Mouse (Mus musculus): ENCODE data around the gene Hist1h2bg. TPM values are rescaled to one million over a fixed set of nuclear protein-coding genes. Genes with fewer than 3 reads are reported as not detected.

Hist1h2bg gene
- polyA plus RNA-seq, 1 experiment, result 68.0 TPM

DNA sequence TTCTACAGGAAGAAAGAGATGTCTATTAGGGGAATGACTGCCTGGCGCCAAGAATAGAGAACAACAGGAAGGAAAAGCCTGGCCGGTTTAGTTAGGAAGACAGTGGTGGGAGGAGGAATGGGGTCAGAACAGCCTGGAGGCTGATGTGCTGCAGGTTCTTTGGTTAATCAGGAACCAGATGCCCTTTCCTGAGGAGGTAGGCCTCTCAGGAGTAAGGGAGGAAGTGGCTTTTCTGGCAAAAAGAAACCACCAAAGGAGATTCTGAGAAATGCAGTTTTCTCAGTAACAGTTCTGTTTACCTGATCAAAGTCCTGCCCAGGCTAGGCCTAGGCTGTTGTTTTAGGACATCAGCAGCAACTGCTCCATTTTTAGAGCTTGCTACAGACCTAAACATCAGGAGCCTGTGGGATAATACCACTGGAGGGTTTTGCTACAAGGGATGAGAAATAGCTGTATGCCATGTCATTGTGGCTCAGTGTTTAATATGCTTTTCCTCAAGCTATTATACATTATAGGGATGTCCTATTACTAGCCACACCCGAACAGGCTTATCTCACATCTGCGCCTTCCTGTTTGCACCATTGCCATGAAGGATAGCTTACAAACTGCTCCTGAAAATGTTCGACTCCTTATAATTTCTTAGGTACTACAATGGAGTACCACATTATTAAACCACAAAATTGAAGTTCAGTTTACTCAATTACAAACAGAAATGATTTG lies 22.0 kb downstream of the Hist1h2bg start:
- TF ChIP-seq POLR2A (IDR thresholded peaks at IDR 0.05; ENCODE audit: borderline replicate concordance, extremely low read depth, insufficient read depth, insufficient read length, poor library complexity, severe bottlenecking) (no peak), CTCF (IDR thresholded peaks at IDR 0.05; ENCODE audit: borderline replicate concordance, extremely low read depth, insufficient read depth, insufficient read length) (no peak)
- DNase-seq (ENCODE audit: low read depth), result no peak

- DNase-seq (ENCODE audit: low read depth), result no peak
- TF ChIP-seq POLR2A (IDR thresholded peaks at IDR 0.05; ENCODE audit: borderline replicate concordance, extremely low read depth, insufficient read depth, insufficient read length, poor library complexity, severe bottlenecking), result no peak
- TF ChIP-seq CTCF (IDR thresholded peaks at IDR 0.05; ENCODE audit: borderline replicate concordance, extremely low read depth, insufficient read depth, insufficient read length), result no peak
These were observed 24.0 kb downstream of the Hist1h2bg start for GRCm38 (mm10) chr13:23595185-23595584.

- no peak for TF ChIP-seq CTCF (IDR thresholded peaks at IDR 0.05; ENCODE audit: borderline replicate concordance, extremely low read depth, insufficient read depth, insufficient read length)
- TF ChIP-seq POLR2A (IDR thresholded peaks at IDR 0.05; ENCODE audit: borderline replicate concordance, extremely low read depth, insufficient read depth, insufficient read length, poor library complexity, severe bottlenecking), result no peak
- DNase-seq (ENCODE audit: low read depth), result no peak
These were observed 24.6 kb downstream of the Hist1h2bg start for GRCm38 (mm10) chr13:23595622-23596372.

DNA sequence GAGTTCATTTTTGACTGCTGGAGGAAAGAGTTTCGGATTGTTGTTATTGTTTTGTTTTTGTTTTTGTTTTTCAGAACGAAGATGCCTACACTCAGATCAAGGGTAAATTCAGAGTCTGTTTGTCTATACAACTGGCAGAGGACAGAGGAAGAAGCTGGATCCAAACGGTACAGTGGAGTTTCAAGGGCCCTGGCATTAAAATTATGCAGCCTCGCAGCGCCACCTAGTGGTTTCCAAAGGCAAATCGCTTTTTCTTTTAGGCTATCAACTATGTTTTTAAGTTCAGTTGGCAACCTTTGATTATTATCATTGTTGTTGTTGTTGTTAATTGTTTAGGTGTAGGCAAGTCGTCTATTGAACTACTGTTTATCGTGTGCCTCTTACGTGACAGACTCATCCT lies 26.8 kb downstream of the Hist1h2bg start:
- DNase-seq (ENCODE audit: low read depth), result peak; percentile 88
- TF ChIP-seq POLR2A (IDR thresholded peaks at IDR 0.05; ENCODE audit: borderline replicate concordance, extremely low read depth, insufficient read depth, insufficient read length, poor library complexity, severe bottlenecking) (no peak), CTCF (IDR thresholded peaks at IDR 0.05; ENCODE audit: borderline replicate concordance, extremely low read depth, insufficient read depth, insufficient read length) (peak; percentile 84)

GRCm38 (mm10) chr13:23603182-23603699 lies 32.0 kb downstream of the Hist1h2bg start:
- DNase-seq (ENCODE audit: low read depth), result no peak
- TF ChIP-seq CTCF (IDR thresholded peaks at IDR 0.05; ENCODE audit: borderline replicate concordance, extremely low read depth, insufficient read depth, insufficient read length) (no peak), POLR2A (IDR thresholded peaks at IDR 0.05; ENCODE audit: borderline replicate concordance, extremely low read depth, insufficient read depth, insufficient read length, poor library complexity, severe bottlenecking) (no peak)

GRCm38 (mm10) chr13:23604452-23604851 lies 33.3 kb downstream of the Hist1h2bg start:
- TF ChIP-seq CTCF (IDR thresholded peaks at IDR 0.05; ENCODE audit: borderline replicate concordance, extremely low read depth, insufficient read depth, insufficient read length), result no peak
- no peak for TF ChIP-seq POLR2A (IDR thresholded peaks at IDR 0.05; ENCODE audit: borderline replicate concordance, extremely low read depth, insufficient read depth, insufficient read length, poor library complexity, severe bottlenecking)
- no peak for DNase-seq (ENCODE audit: low read depth)

DNA sequence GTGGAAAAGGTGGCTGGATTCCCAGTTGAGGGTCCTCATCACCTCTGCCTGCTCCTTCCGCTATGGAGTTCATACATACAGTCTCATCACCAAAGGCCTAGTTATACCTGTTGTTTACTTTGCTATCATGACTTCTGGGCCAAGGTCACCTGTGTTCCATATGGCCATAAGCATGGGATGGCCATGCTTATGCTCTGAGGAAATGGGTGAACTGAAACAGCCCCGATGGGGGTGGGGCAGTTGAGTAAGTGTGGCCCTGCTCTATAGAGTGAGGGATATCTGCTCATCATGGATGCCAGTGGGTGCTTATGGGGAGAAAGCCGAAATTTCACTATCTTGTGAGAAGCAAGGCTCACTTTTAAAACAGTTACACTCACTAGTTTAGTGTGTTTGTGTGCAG lies 33.9 kb downstream of the Hist1h2bg start:
- DNase-seq (ENCODE audit: low read depth), result no peak
- TF ChIP-seq POLR2A (IDR thresholded peaks at IDR 0.05; ENCODE audit: borderline replicate concordance, extremely low read depth, insufficient read depth, insufficient read length, poor library complexity, severe bottlenecking), result no peak
- no peak for TF ChIP-seq CTCF (IDR thresholded peaks at IDR 0.05; ENCODE audit: borderline replicate concordance, extremely low read depth, insufficient read depth, insufficient read length)

DNA sequence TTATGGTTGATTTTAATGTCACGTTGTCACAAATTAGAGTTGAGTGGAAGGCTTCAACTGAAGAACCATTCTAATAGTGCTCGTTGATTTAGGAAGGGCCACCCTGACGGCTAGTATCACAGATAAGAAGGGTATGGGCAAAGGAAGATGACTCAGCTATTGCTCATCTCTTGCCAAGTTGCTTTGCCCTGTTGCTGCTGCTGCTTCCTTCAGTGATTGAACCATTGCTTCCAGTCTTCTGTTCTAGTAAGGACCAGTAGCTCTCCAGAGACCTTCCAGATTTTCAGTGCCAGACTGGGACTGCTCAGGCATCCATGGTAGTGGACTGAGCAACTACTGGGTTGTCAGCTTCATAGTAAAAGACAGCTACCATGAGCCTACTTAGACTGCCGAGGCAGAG lies 38.0 kb downstream of the Hist1h2bg start:
- DNase-seq (ENCODE audit: low read depth), result no peak
- TF ChIP-seq POLR2A (IDR thresholded peaks at IDR 0.05; ENCODE audit: borderline replicate concordance, extremely low read depth, insufficient read depth, insufficient read length, poor library complexity, severe bottlenecking), result no peak
- TF ChIP-seq CTCF (IDR thresholded peaks at IDR 0.05; ENCODE audit: borderline replicate concordance, extremely low read depth, insufficient read depth, insufficient read length), result no peak

DNA sequence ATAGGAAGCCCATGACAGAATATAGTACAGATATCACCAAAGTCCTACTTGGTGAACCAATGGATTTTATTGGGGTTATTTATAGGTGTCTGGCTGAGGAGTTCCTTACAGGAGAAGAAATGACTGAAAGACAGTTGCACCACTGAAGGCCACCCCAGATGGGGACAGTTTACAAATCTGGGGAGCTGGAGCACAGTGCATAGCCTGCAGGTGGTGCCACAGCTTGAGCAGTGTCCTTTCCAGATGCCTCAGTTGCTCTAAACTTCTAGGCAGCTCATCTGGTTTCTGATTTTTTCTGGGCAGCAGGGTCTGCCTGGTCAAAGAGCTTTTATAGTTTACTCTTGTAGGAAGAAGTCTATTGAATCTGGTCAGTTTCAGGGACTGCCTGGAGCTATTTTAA lies 38.6 kb downstream of the Hist1h2bg start:
- no peak for TF ChIP-seq CTCF (IDR thresholded peaks at IDR 0.05; ENCODE audit: borderline replicate concordance, extremely low read depth, insufficient read depth, insufficient read length)
- no peak for TF ChIP-seq POLR2A (IDR thresholded peaks at IDR 0.05; ENCODE audit: borderline replicate concordance, extremely low read depth, insufficient read depth, insufficient read length, poor library complexity, severe bottlenecking)
- DNase-seq (ENCODE audit: low read depth), result no peak

- TF ChIP-seq CTCF (IDR thresholded peaks at IDR 0.05; ENCODE audit: borderline replicate concordance, extremely low read depth, insufficient read depth, insufficient read length) (no peak), POLR2A (IDR thresholded peaks at IDR 0.05; ENCODE audit: borderline replicate concordance, extremely low read depth, insufficient read depth, insufficient read length, poor library complexity, severe bottlenecking) (no peak)
- no peak for DNase-seq (ENCODE audit: low read depth)
These were observed 39.2 kb downstream of the Hist1h2bg start for GRCm38 (mm10) chr13:23610393-23610792.

DNA sequence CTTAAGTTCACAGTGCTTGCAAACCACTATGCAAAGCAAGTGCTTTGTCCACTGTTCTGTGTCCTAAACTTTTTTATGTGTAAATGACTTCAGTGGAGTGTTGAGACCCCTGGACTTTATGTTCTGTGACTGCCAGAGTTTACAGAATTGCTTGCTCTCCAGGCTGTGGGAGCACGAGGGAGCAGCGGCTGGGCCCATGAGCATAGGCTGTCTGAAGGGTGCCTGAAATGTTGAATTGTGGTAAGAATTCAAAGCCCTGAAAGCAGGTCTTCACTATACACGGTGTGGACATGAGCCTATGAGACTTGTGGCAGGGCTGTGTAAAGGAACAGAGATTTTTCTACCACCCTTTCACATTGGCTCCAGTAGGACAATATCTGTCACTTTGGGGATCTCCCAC lies 40.4 kb downstream of the Hist1h2bg start:
- no peak for TF ChIP-seq POLR2A (IDR thresholded peaks at IDR 0.05; ENCODE audit: borderline replicate concordance, extremely low read depth, insufficient read depth, insufficient read length, poor library complexity, severe bottlenecking)
- TF ChIP-seq CTCF (IDR thresholded peaks at IDR 0.05; ENCODE audit: borderline replicate concordance, extremely low read depth, insufficient read depth, insufficient read length), result no peak
- DNase-seq (ENCODE audit: low read depth), result no peak

Data from brain, embryonic 14.5 days (tissue).